8 mouse cellular contexts compared by ENCODE assay signal in the genomic region with DNA sequence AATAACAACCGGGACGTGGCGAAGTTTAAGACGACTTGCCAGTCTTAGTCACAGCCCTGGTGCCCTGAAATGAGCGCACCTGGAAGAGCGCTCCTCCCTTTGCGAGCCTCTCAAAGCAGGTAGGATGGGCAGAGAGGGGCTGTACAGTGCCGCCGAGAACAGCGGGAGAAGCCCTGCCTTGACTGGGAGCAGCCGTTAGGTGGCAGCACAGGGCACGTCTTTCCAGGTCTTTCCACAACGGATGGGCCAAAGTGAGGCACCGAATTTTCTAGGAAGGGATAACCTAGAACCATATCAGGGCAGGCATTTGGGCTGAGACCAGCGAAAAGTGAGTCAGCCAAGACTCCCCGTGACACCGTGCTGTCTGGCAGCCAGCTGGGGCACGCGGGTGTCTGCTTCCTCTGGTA.
DNase-seq lines count a peak whose midpoint lies in the region; ATAC-seq and TF ChIP-seq lines count a peak whose summit lies in the region.

No protein-coding gene starts in this region.

- peak overlapping the region; percentile 59 for H3K4me3 ChIP-seq in gastrocnemius, adult 2 months
- H3K4me3 ChIP-seq in hindbrain, postnatal 0 days (ENCODE audit: low read length): peak overlapping the region; percentile 34
- peak overlapping the region; percentile 41 for H3K4me3 ChIP-seq in left cerebral cortex, adult 2 months

- TF ChIP-seq CTCF in gastrocnemius, adult 2 months (IDR thresholded peaks at IDR 0.05): peak; percentile 96
- peak; percentile 96 for TF ChIP-seq CTCF in hindbrain, postnatal 0 days (IDR thresholded peaks at IDR 0.05; ENCODE audit: low read depth)
- peak; percentile 96 for TF ChIP-seq CTCF in left cerebral cortex, adult 2 months (IDR thresholded peaks at IDR 0.05)

- intact Hi-C loops in gastrocnemius, adult 2 months (cut with DNase I): loop anchor here (10.0 kb wide), 1 partner anchor 101 kb away; a partner anchor contains a TSS
- intact Hi-C loops in left cerebral cortex, adult 2 months (cut with DNase I): loop anchor here (10.0 kb wide), 2 partner anchors 51 to 101 kb away; a partner anchor contains a TSS

- H3K27me3 ChIP-seq in hindbrain, postnatal 0 days (ENCODE audit: insufficient read depth, low read length): no peaks in the 10 kb centered on the region

- WGBS in hindbrain, postnatal 0 days: 5% methylated on average over 19 of the region's 19 CpGs

- 0 out of 2 replicates have a peak, but pooled peaks cover 3% of the 10 kb centered on the region for H3K4me1 ChIP-seq in hindbrain, postnatal 0 days (ENCODE audit: insufficient read depth, low read length)

- DNase-seq in WW6 (ENCODE audit: low read depth, low spot score): peak; percentile 72
- peak; percentile 90 to 92 for DNase-seq in cerebellum, postnatal 36 days
- peak; percentile 86 for DNase-seq in gastrocnemius, adult 2 months
- peak; percentile 87 for DNase-seq in hindbrain, postnatal 0 days (ENCODE audit: low spot score)
- peak; percentile 84 to 92 for DNase-seq in left cerebral cortex, adult 2 months (ENCODE audit: extremely low spot score in 1 of 2, low spot score in 2 of 2)
- peak; percentile 87 to 89 for DNase-seq in right cerebral cortex, postnatal 10 days (ENCODE audit: low spot score in 2 of 2)
- DNase-seq in urinary bladder, postnatal 25 days (ENCODE audit: low spot score): peak; percentile 80

- peak; percentile 80 for ATAC-seq in hindbrain, postnatal 0 days
- ATAC-seq in megakaryocyte, adult 5-6 weeks (ENCODE audit: poor library complexity, severe bottlenecking): peak; percentile 81

- peak overlapping the region; percentile 61 for H3K27ac ChIP-seq in gastrocnemius, adult 2 months
- H3K27ac ChIP-seq in hindbrain, postnatal 0 days: no peak overlapping the region
- peak overlapping the region; percentile 40 for H3K27ac ChIP-seq in left cerebral cortex, adult 2 months

- peak overlapping the region; percentile 35; the same call in 1 of the 2 replicates for H3K9ac ChIP-seq in hindbrain, postnatal 0 days (replicated peaks; ENCODE audit: low read length)

- no peaks in the 10 kb centered on the region for H3K36me3 ChIP-seq in hindbrain, postnatal 0 days (ENCODE audit: insufficient read depth, low read length)

- H3K9me3 ChIP-seq in hindbrain, postnatal 0 days (ENCODE audit: low read length): no peaks in the 10 kb centered on the region

- H3K4me2 ChIP-seq in hindbrain, postnatal 0 days (ENCODE audit: low read depth, low read length): peak overlapping the region; percentile 66
